Mouse (Mus musculus) A20 (cell line): Measurements from ENCODE around the gene Smpdl3a.

Source experiments
- DNase-seq: peaks from one replicate; pipeline ENCODE4 v3.0.0-alpha.2; 2011; ENCODE audit warnings: low read depth, low spot score

Smpdl3a gene

GRCm38 (mm10) chr10:57794018-57794417 lies at the start of gene Smpdl3a:
Gene Smpdl3a (plus strand): TSS chr10:57794335.
- no peak for DNase-seq

- peak; percentile 61 for DNase-seq
These were observed 48.7 kb upstream of the Smpdl3a start for GRCm38 (mm10) chr10:57745452-57745851.

- DNase-seq = no peak
These were observed 47.0 kb upstream of the Smpdl3a start for GRCm38 (mm10) chr10:57747127-57747526.

DNA sequence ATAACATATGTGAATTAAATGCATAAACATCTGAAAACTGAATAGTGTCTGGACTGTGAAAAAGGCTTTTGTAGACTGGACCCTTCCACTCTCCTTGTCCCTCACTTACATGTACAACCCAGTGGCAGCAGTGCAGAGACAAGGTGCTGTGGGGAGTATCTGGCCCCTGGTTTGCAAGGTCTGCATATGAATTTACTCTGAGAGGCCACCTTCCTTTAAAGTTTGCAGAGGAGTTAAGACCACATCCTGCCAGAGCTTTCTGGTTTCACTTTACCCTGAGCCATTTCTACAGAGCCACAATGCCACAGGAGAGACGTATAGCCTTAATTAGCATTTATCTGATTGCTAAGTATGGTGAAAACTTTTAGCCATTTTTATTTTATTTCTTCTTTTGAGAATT lies 40.8 kb upstream of the Smpdl3a start:
- DNase-seq = peak; percentile 18

GRCm38 (mm10) chr10:57755201-57755736 lies 38.9 kb upstream of the Smpdl3a start:
- peak; percentile 63 for DNase-seq

GRCm38 (mm10) chr10:57758999-57759398 lies 35.1 kb upstream of the Smpdl3a start:
- no peak for DNase-seq

GRCm38 (mm10) chr10:57760694-57761093 lies 33.4 kb upstream of the Smpdl3a start:
- DNase-seq = no peak

DNA sequence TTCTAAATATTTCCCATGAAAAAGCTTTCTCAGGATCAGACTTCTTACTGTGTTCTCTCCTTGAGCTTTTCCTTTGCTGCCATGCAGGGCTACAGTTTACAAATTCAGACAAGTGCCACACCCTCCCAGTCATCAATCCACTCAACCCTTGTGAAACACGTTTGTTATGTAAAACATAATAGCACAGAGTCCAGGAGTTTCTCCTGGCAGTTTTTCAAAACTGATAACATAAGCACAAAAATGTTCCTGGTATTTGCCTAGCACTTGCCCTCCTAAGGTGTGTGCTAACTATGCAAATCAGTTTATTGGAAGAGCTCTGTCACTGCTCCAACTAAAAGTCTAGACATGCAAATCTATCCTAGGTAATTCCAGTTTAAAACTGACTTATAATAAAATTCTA lies 31.1 kb upstream of the Smpdl3a start:
- no peak for DNase-seq

GRCm38 (mm10) chr10:57783289-57784130 lies 10.6 kb upstream of the Smpdl3a start:
- DNase-seq = no peak

DNA sequence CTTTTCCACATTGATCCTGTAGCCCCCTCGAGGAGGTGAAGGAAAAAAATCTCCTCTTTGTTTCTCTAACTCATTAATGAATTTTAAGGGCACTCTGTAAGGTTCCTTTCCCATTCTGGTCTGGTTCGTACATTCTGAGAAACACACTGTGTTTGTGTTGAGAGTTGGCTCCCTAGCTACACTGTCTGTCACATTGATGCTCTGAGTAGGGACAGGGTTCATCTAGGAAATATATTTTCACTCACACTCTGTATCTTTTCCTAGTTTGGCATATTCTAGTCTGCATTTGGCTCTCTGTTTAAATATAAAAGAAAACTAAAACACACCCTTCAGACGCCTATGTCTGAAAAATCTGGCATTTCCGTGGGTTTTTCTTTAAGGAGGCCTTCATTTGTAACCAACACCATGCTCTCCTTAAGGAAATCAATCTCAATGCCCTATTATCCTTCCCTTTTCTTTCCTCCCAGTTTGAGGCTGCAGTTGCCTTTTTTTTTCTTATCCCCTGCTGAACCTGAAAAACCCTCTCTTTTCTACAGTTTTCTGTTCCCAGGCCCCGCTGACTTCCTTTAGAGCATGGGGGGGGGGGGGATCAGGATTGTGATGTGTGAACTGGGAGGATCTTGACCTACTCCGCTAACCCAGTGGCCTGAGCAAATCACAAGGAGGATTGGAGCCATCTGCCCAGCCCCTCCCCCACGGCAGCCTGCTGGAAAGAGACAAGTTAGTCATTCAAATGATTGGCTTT lies 9.8 kb upstream of the Smpdl3a start:
- DNase-seq = no peak

DNA sequence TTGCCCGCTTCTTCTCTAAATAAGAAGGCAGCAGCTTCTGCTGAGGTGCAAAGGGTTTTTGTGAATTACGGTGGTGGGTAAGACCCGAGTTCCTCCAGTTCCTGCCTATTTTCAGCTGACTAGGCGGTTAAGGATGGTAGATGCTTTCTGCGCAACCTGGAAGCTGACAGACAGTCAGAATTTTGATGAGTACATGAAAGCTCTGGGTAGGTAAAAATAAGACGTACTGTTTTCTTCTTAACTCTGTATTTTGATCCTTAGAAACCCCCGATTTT lies 9.3 kb upstream of the Smpdl3a start, which contains the start of gene Fabp7:
Fabp7 (plus strand) TSS at position 6 of the 275 bp plus-strand sequence.
- DNase-seq = no peak

GRCm38 (mm10) chr10:57785552-57785951 lies 8.6 kb upstream of the Smpdl3a start:
- no peak for DNase-seq

DNA sequence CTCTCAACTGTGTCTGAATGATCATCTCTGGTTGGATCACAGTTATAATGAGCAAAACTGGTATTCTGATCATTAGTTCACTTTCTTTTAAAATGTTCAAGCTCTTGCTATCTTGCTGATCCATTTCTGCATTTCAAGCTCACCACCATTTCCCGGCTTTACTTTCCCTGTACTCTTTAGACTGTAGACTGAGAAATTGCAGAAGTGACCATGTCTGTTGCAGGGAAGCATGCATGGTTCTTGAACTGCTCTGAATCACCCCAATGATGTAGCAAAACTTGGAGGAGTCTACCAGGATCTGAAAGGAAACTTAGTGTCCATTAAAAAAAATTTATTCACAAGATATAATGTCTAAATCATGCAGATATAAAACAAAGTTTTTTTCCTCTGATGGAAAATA lies 1.2 kb upstream of the Smpdl3a start:
- no peak for DNase-seq

DNA sequence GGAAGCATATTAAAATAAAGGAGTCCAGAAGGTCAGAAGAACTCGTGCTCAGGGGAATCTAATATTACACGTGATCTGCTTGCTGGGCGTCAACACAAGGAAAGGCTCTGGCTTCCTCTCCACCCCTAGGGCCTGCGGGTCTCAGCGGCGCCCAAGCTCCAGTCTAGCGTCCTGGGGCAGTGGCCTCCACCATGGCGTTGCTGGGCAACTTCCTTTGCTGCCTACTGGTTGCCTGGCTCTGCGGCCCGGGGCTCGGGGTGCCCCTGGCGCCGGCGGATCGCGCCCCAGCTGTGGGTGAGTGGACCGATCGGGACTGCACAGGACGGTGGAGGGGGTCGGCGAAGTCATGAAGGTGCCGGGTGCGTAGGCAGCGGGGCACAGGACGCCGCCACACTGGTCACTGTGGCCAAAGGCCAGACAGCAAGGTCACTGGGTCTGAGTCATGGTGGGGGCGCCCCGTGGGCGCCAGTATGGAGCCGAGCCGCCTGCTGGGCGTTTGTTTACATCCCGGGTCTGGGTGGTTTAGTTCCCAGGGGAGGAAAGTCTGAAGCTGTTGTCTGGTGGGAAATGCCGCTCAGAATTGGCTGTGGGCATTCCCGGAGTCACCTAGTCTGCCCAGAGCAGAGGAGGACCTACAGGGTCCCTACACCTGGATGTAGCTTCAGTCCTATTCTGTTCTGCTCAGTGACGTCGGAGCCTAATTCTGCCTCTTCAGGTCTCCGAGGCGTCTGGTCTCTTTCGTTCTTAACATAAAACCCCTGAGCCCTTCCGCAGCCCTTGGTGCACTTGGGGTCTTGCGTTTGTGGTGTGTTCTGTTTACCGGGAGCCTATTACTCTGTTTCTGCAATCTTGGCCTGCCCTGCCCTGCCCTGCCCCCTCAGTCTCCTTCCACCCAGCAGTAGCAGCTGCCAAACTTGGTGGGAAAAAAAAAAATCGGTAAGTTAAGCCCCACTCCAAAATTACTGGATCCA lies 641 bp downstream of the Smpdl3a start:
- no peak for DNase-seq

DNA sequence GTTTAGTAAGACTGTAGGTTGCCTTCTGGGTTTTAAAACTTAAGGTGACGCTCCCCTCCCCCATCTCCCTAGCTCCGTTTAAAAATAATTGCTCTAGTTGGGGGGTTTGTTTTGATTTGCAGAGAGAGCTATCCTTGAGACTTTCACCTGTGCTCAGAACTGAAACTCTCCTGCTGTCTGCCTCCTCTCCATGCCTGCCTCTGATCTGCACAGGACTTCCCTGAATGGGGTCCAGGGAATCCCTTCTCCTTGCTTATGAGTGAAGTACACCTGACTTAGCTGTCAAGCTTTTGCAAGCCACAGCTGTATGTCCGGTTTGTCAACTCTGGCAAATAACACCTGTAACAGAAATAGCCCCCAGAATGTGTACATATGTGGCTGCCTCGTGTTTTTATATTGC lies 1.4 kb downstream of the Smpdl3a start:
- no peak for DNase-seq

- peak; percentile 43 for DNase-seq
These were observed 1.9 kb downstream of the Smpdl3a start for GRCm38 (mm10) chr10:57796057-57796456.

- peak; percentile 16 for DNase-seq
These were observed 5.4 kb downstream of the Smpdl3a start for GRCm38 (mm10) chr10:57799486-57799885.

GRCm38 (mm10) chr10:57807754-57808153 lies 13.6 kb downstream of the Smpdl3a start:
- DNase-seq = no peak

DNA sequence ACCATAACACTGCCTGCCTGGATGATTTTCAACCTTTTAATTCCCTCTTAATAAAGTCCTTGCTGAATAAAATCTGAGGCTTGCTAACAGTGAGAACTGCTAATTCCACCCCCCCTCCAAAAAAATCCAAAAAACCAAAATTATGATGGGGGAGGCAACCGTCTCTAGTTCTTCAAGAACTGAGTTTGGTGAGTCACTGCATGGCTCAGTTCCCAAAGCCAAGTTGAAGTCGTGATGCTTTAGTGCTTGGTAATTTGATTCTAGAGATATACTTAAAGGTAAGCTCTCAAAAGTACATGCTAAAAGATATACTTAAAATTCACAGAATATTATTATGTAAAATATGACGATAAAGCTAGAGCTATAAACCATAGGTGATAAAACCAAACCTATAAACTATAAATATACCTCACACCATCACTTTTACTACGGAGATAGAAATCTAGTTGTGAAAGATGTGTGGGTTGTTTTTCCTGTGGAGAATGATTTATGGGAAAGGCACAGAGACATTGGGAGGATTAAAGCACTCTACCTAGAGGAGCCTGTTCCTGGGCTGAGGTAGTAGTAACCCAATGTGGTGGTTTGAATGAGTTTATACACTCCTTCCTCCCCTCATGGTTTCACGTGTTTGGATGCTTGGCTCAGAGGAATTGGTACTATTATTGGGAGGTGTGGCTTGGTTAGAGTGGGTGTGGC lies 18.2 kb downstream of the Smpdl3a start:
- DNase-seq = no peak

- DNase-seq = no peak
These were observed 20.2 kb downstream of the Smpdl3a start for GRCm38 (mm10) chr10:57814295-57814694.

DNA sequence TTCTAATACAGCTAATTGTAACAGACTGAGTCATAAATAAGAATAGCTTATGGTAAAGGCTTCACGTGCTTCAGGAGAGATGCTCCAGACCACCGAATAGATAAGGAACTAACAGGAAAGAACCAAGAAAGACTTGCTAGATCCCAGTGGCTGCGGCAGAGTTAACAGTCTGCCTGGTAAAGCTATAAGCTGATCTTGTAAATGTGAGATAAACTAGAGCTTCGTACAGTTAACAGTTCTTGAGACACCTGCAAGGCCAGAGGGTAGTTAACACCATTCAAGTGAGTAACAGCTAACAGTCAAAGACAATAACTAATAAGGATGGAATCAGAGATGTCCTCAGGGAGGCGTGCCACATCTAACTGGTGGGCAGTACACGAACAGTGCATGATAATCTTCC lies 21.7 kb downstream of the Smpdl3a start:
- no peak for DNase-seq
